Mouse (Mus musculus): Measurements from ENCODE around the gene Klhl12.
"Not testable (repeated sequence)": the region's sequence is repeated elsewhere in the genome, so short reads cannot be mapped to it uniquely, and the experiment has no call there.

Gene Klhl12

GRCm38 (mm10) chr1:134516491-134517198 lies 61.3 kb downstream of the Klhl12 start:
- no peak for DNase-seq

GRCm38 (mm10) chr1:134517841-134518240 lies 62.5 kb downstream of the Klhl12 start:
- DNase-seq, result not testable (repeated sequence)

- peak; percentile 82 to 88 for DNase-seq
Observed at GRCm38 (mm10) chr1:134518677-134519076, 63.3 kb downstream of the Klhl12 start.

GRCm38 (mm10) chr1:134519201-134519600 lies 63.9 kb downstream of the Klhl12 start:
- DNase-seq, result not testable (repeated sequence)

GRCm38 (mm10) chr1:134520001-134520721 lies 64.8 kb downstream of the Klhl12 start:
- no peak for DNase-seq

- DNase-seq, result no peak
Observed at GRCm38 (mm10) chr1:134521163-134521562, 65.8 kb downstream of the Klhl12 start.

GRCm38 (mm10) chr1:134522325-134522724 lies 67.0 kb downstream of the Klhl12 start:
- DNase-seq, result no peak

GRCm38 (mm10) chr1:134524424-134524823 lies 69.1 kb downstream of the Klhl12 start:
- peak; percentile 18 to 42 for DNase-seq

- no peak for DNase-seq
Observed at GRCm38 (mm10) chr1:134525015-134525414, 69.7 kb downstream of the Klhl12 start.

- DNase-seq, result no peak
Observed at GRCm38 (mm10) chr1:134526752-134527151, 71.4 kb downstream of the Klhl12 start.

GRCm38 (mm10) chr1:134530618-134531017 lies 75.3 kb downstream of the Klhl12 start:
- no peak for DNase-seq

GRCm38 (mm10) chr1:134533710-134534109 lies 78.4 kb downstream of the Klhl12 start:
- not testable (repeated sequence) for DNase-seq

GRCm38 (mm10) chr1:134535054-134535453 lies 79.7 kb downstream of the Klhl12 start:
- no peak for DNase-seq

- no peak for DNase-seq
Observed at GRCm38 (mm10) chr1:134535513-134535912, 80.2 kb downstream of the Klhl12 start.

- DNase-seq, result no peak
Observed at GRCm38 (mm10) chr1:134540610-134541009, 85.3 kb downstream of the Klhl12 start.

All from lung, adult 18-20 months (tissue).